Mouse (Mus musculus): ENCODE data around the gene Dennd4b.
"Not testable (repeated sequence)": the region's sequence is repeated elsewhere in the genome, so short reads cannot be mapped to it uniquely, and the experiment has no call there.

The Dennd4b gene

GRCm38 (mm10) chr3:90253174-90253573, 11.8 kb upstream of the Dennd4b start:
- not testable (repeated sequence) for DNase-seq (ENCODE audit: low read depth, low spot score)

GRCm38 (mm10) chr3:90253653-90254418, 11.1 kb upstream of the Dennd4b start, which contains the start of gene Crtc2:
TSS of gene Crtc2 (plus strand) at chr3:90254163.
- DNase-seq (ENCODE audit: low read depth, low spot score) = peak; percentile 100

- DNase-seq (ENCODE audit: low read depth, low spot score) = no peak
Observed at GRCm38 (mm10) chr3:90254419-90255193, 10.4 kb upstream of the Dennd4b start.

GRCm38 (mm10) chr3:90255194-90255565, 9.8 kb upstream of the Dennd4b start:
- no peak for DNase-seq (ENCODE audit: low read depth, low spot score)

GRCm38 (mm10) chr3:90255784-90256353, 9.1 kb upstream of the Dennd4b start:
- no peak for DNase-seq (ENCODE audit: low read depth, low spot score)

- DNase-seq (ENCODE audit: low read depth, low spot score) = peak; percentile 94
Observed at GRCm38 (mm10) chr3:90256731-90257530, 8.1 kb upstream of the Dennd4b start.

- DNase-seq (ENCODE audit: low read depth, low spot score) = no peak
Observed at GRCm38 (mm10) chr3:90258521-90258920, 6.5 kb upstream of the Dennd4b start.

GRCm38 (mm10) chr3:90263121-90263771, 1.7 kb upstream of the Dennd4b start:
- no peak for DNase-seq (ENCODE audit: low read depth, low spot score)

GRCm38 (mm10) chr3:90264687-90265033, 325 bp upstream of the Dennd4b start:
- no peak for DNase-seq (ENCODE audit: low read depth, low spot score)

- peak; percentile 86 for DNase-seq (ENCODE audit: low read depth, low spot score)
Observed at GRCm38 (mm10) chr3:90265932-90266741, 1.2 kb downstream of the Dennd4b start.

- no peak for DNase-seq (ENCODE audit: low read depth, low spot score)
Observed at GRCm38 (mm10) chr3:90266901-90267775, 2.2 kb downstream of the Dennd4b start.

GRCm38 (mm10) chr3:90268190-90268589, 3.2 kb downstream of the Dennd4b start:
- DNase-seq (ENCODE audit: low read depth, low spot score) = no peak

- no peak for DNase-seq (ENCODE audit: low read depth, low spot score)
Observed at GRCm38 (mm10) chr3:90268971-90269370, 4.0 kb downstream of the Dennd4b start.

- no peak for DNase-seq (ENCODE audit: low read depth, low spot score)
Observed at GRCm38 (mm10) chr3:90270784-90271183, 5.8 kb downstream of the Dennd4b start.

GRCm38 (mm10) chr3:90272170-90272569, 7.2 kb downstream of the Dennd4b start:
- peak; percentile 32 for DNase-seq (ENCODE audit: low read depth, low spot score)

- DNase-seq (ENCODE audit: low read depth, low spot score) = no peak
Observed at GRCm38 (mm10) chr3:90273855-90274254, 8.9 kb downstream of the Dennd4b start.

GRCm38 (mm10) chr3:90275286-90275685, 10.3 kb downstream of the Dennd4b start:
- DNase-seq (ENCODE audit: low read depth, low spot score) = peak; percentile 86

- DNase-seq (ENCODE audit: low read depth, low spot score) = no peak
Observed at GRCm38 (mm10) chr3:90276858-90277257, 11.9 kb downstream of the Dennd4b start.

- DNase-seq (ENCODE audit: low read depth, low spot score) = peak; percentile 93
Observed at GRCm38 (mm10) chr3:90277793-90278192, 12.8 kb downstream of the Dennd4b start.
